Mouse (Mus musculus) erythroblast, embryonic 14.5 days (primary cell): ENCODE measurements around the gene Twf2.

Experiments
- GATA1 ChIP-seq: IDR thresholded peaks from 2 replicates; pipeline ENCODE4 v1.6.1; 2012; ENCODE audit warnings: low read length, inconsistent platforms, mixed read lengths
- TAL1 ChIP-seq: IDR thresholded peaks from 3 replicates; pipeline ENCODE4 v1.6.1; 2012; ENCODE audit warnings: low read length, inconsistent platforms, mixed read lengths

DNA sequence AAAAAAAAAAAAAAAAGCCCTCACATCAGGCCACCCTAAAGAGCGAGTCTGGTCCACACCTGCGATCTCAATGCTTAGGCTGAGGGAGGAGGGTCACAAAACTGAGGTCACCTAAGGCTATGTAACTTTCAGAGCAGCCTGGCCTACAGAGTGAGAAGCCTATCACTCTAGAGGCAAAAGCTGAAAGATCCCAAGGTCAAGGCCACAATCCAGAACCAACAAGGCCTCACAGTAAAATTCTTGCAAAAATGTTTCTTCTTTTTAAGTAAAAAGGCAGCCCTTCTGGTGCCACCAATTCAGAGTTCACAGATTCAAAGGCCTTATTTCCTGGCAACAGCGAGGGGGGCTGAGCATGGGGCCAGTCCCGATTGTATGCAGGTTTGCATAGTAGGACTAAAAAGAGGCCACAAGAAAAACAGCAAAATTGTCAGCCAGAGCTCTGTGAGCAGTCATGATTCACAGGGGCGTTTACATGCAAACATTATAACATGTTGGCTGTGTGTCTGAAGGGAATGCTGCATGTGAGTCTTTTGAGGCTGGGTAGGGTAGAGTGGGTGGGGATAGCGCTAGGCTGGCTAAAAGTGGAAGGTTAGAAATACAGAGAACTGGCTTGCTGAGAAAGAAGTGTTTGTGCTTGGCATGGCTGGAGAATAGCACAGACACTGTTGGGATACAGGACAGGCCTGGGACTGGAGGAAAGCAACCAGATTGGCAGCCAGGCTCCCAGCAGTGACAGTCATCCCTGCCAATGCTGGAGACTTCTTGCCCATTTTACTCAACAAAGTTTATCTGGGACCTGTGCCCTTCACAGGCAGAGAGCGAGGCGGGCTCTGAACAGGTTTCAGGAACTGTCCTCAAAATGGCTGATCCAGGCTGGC, 8.7 kb upstream of the Twf2 start:
- TF ChIP-seq TAL1 (no peak), GATA1 (no peak)
